Mouse (Mus musculus) lung, postnatal 0 days (tissue): ENCODE measurements around the gene Thap4.

Experiments used
- CTCF ChIP-seq: IDR thresholded peaks from 2 replicates; pipeline ENCODE4 v1.5.1; 2016; ENCODE audit warnings: antibody characterized with exemption, mild to moderate bottlenecking
- EP300 ChIP-seq: IDR thresholded peaks from 2 replicates; pipeline ENCODE4 v1.6.1; 2016; ENCODE audit warnings: antibody characterized with exemption, mild to moderate bottlenecking, control low read depth

DNA sequence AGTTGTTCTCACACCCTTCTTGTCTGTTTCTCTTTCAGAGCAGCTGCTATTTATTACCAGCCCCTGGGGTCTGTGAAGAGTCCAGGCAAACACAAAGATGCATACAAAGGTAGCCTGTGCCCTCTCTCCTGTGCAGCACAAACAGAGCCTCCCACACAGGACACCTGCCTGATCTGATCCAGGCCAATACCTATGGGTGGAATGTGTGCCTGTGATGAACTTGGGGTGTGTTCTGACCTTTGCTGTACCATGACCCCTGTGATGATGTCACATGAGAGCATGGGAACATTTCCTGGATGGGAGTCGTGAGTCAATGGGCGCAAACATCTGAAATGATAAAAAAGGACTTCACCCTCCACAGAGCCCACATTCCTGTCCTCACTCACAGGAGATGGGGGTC, 99.9 kb downstream of the Thap4 start:
- no peak for TF ChIP-seq EP300
- TF ChIP-seq CTCF = no peak
